Mouse (Mus musculus) midbrain, embryonic 10.5 days (tissue): ENCODE data around the gene Pdzd2. TPM values are rescaled to one million over a fixed set of nuclear protein-coding genes. Genes with fewer than 3 reads are reported as not detected.

Source experiments
- DNase-seq: peaks from one replicate; pipeline ENCODE4 v3.0.0-alpha.2; 2017; ENCODE audit warnings: low spot score
- H3K27ac ChIP-seq: fragments of 300-500 bp; sonication (generic); replicated peaks from 2 replicates; pipeline ENCODE4 v1.5.1; 2016; ENCODE audit warnings: mild to moderate bottlenecking
- H3K27me3 ChIP-seq: fragments of 300-500 bp; sonication (generic); 2 replicates; pipeline ENCODE4 v1.6.1; 2016; ENCODE audit warnings: low read depth, mild to moderate bottlenecking; ENCODE audit not compliant: poor library complexity, severe bottlenecking
- H3K36me3 ChIP-seq: fragments of 300-500 bp; sonication (generic); 2 replicates; pipeline ENCODE4 v1.6.1; 2016; ENCODE audit warnings: mild to moderate bottlenecking, moderate library complexity
- H3K4me1 ChIP-seq: fragments of 300-500 bp; sonication (generic); 2 replicates; pipeline ENCODE4 v1.6.1; 2016
- H3K4me3 ChIP-seq: fragments of 300-500 bp; sonication (generic); 2 replicates; pipeline ENCODE4 v1.5.1; 2016; ENCODE audit warnings: mild to moderate bottlenecking, moderate library complexity
- H3K9me3 ChIP-seq: fragments of 300-500 bp; sonication (generic); replicated peaks from 2 replicates; pipeline ENCODE4 v1.6.1; 2016; ENCODE audit warnings: mild to moderate bottlenecking
- WGBS: fragments of 180-500 bp; shearing (Covaris S2); methylation state at CpG from one replicate; pipeline ENCODE4 v1.1.7; 2016; 5-methylcytosine and 5-hydroxymethylcytosine counted together
- polyA plus RNA-seq: library from polyadenylated mRNA; unstranded; fragments of >200 nt; fragmentation: Nextera tagmentation; extraction: Ambion mirVana; gene quantifications from 2 replicates; pipeline ENCODE4 v1.2.1, GENCODE M21; 2016

Pdzd2 gene
- polyA plus RNA-seq, 1 experiment from 2014 or later: 6.1 TPM

- H3K36me3 ChIP-seq: no peaks in the 10 kb centered on the region
- H3K27me3 ChIP-seq: no peaks in the 10 kb centered on the region
- no peak overlapping the region for H3K27ac ChIP-seq
- 96% methylated on average over 9 of the region's 9 CpGs for WGBS
- DNase-seq: no peak
- no peaks in the 10 kb centered on the region for H3K9me3 ChIP-seq
- no peak overlapping the region for H3K4me3 ChIP-seq
- H3K4me1 ChIP-seq: peaks cover 28% of the 10 kb centered on the region
Observed at GRCm38 (mm10) chr15:12626930-12627329, 112.8 kb downstream of the Pdzd2 start.

DNA sequence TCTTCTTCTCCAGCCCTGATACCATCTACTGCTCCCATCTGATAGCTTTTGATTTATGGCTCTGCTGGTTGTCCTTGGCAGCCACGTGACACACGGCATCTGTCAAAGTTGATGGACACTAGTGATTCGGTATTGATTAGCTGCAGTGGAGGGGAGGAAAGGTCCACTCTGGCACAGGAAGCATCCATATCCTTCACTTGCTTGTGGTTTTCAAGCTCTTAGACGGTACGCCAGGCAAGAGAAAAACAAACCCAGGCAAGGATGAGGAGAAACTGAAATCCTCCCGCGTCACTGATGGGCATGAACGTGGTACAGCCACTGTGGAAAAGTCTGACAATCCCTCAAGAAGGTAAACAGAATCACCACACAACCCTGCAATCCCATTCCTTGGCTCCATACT is 113.6 kb downstream of the Pdzd2 start:
- no peak for DNase-seq
- WGBS: 82% methylated on average over 8 of the region's 8 CpGs
- Histone ChIP-seq H3K9me3 (no peaks in the 10 kb centered on the region), H3K36me3 (no peaks in the 10 kb centered on the region), H3K4me1 (peaks cover 23% of the 10 kb centered on the region), H3K27ac (no peak overlapping the region), H3K4me3 (no peak overlapping the region), H3K27me3 (no peaks in the 10 kb centered on the region)

DNA sequence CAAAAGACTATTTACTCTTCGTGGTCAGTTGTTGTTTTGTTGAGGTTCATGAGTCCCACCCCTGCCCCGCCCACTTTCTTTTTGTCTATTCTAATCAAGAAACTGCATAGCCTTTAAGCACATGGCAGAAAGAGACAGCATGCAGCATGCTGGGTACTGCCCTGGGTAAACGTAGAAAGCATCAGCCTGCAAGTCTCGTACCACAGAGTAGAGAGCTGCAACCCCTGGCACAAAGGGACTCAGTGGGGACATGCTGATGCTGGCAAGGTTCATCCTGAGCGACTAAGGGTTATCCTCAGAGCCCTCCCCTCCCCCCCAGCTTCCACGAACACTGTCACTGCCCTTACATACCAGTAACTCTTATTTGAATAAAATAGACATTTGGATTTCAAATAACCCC is 114.2 kb downstream of the Pdzd2 start:
- no peaks in the 10 kb centered on the region for H3K9me3 ChIP-seq
- 60% methylated on average over 6 of the region's 6 CpGs for WGBS
- no peak overlapping the region for H3K27ac ChIP-seq
- DNase-seq: no peak
- H3K27me3 ChIP-seq: no peaks in the 10 kb centered on the region
- no peaks in the 10 kb centered on the region for H3K36me3 ChIP-seq
- H3K4me3 ChIP-seq: no peak overlapping the region
- H3K4me1 ChIP-seq: peaks cover 19% of the 10 kb centered on the region

DNA sequence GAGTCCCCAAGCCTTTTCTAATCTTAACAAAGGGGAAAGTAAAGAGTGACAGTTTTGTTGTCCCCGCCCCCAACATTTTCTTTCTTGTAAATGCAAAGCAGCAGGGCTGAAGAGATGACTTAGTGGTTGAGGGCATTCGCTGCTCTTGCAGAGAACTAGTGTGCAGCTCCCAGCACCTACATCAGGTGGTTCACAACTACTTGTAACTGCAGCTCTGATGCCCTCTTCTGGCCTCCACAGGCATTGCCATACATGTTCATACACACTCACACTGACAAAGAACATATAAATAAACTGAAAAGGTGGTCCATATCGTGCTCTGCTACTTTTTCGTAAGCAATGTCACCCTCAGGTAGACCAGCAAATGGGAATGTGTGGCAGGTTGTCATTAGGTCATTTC is 116.2 kb downstream of the Pdzd2 start:
- Histone ChIP-seq H3K9me3 (no peaks in the 10 kb centered on the region), H3K27me3 (no peaks in the 10 kb centered on the region), H3K4me1 (peaks cover 20% of the 10 kb centered on the region), H3K27ac (no peak overlapping the region), H3K36me3 (no peaks in the 10 kb centered on the region), H3K4me3 (no peak overlapping the region)
- no peak for DNase-seq
- WGBS: 98% methylated on average over 4 of the region's 4 CpGs

GRCm38 (mm10) chr15:12622701-12623100 is 117.0 kb downstream of the Pdzd2 start:
- Histone ChIP-seq H3K9me3 (no peaks in the 10 kb centered on the region), H3K36me3 (no peaks in the 10 kb centered on the region), H3K27me3 (no peaks in the 10 kb centered on the region), H3K4me1 (peaks cover 26% of the 10 kb centered on the region), H3K27ac (no peak overlapping the region), H3K4me3 (no peak overlapping the region)
- WGBS: 91% methylated on average over 5 of the region's 5 CpGs
- DNase-seq: no peak

GRCm38 (mm10) chr15:12622093-12622643 is 117.6 kb downstream of the Pdzd2 start:
- no peak for DNase-seq
- Histone ChIP-seq H3K27ac (0 out of 2 replicates have a peak overlapping the region, but pooled peaks have one; percentile 42), H3K4me3 (no peak overlapping the region), H3K9me3 (no peaks in the 10 kb centered on the region), H3K36me3 (no peaks in the 10 kb centered on the region), H3K4me1 (peaks cover 26% of the 10 kb centered on the region), H3K27me3 (no peaks in the 10 kb centered on the region)
- WGBS: 81% methylated on average over 7 of the region's 7 CpGs

DNA sequence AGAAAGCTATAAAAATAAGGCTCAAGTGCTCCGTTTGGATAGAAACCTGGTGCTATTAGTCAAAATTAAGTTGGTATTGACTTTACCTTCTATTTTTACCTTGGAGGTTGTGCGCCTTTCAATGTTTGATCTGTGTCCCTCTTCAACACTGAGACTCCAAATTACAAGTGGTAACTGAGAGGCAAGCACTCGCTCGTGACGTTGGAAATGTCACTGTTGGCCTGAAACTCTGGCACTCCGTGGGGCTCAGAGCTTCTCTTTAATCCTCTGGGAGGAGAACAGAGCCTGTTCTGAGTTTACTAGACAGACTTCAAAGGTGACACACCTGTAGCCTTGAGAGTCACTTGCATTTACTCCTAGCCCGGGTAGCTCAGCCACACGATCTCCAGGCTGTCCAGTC is 120.5 kb downstream of the Pdzd2 start:
- Histone ChIP-seq H3K27me3 (no peaks in the 10 kb centered on the region), H3K4me3 (no peak overlapping the region), H3K27ac (no peak overlapping the region), H3K4me1 (peaks cover 27% of the 10 kb centered on the region), H3K36me3 (no peaks in the 10 kb centered on the region), H3K9me3 (no peaks in the 10 kb centered on the region)
- no peak for DNase-seq
- WGBS: 89% methylated on average over 8 of the region's 8 CpGs

DNA sequence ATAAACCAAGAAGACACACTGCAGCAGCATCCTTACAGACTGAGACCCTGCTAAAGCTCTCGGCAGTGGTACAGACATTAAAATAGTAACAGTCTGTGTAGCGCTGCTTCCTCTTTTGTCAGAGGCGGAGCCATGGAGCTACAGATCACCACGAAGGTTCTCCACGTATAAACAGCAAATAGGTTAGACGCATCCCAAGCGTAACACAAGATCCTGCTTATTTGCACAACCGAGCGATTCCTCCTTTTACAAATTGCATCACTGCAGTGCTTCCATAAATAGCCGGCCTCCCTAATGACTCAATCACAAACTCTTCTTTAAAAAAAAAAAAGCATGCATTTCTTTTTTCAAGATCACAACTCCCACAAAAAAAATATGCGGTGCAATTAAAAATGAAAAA is 122.1 kb downstream of the Pdzd2 start:
- 88% methylated on average over 11 of the region's 11 CpGs for WGBS
- DNase-seq: no peak
- no peaks in the 10 kb centered on the region for H3K9me3 ChIP-seq
- no peak overlapping the region for H3K27ac ChIP-seq
- H3K4me1 ChIP-seq: peaks cover 27% of the 10 kb centered on the region
- no peaks in the 10 kb centered on the region for H3K27me3 ChIP-seq
- no peaks in the 10 kb centered on the region for H3K36me3 ChIP-seq
- H3K4me3 ChIP-seq: no peak overlapping the region

DNA sequence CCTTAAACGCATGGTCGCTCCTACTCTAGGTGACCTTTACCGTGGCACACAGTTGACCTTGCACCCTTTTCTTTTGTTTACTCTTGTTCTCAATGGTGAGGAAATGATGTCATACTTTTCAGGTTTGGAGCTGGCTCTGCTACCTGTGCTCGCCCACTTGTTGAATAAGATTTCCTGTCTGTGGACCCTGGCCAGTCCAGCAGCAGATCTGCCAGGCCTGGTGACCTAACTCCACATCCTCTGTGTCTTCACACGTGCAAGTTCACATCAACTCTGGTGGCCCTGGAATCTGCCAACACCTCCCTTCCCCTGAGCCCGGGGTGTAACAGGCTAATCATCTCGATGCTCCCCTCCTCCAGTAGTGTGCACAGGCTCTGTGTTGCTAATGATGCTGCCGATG is 122.5 kb downstream of the Pdzd2 start:
- H3K9me3 ChIP-seq: no peaks in the 10 kb centered on the region
- no peak for DNase-seq
- H3K4me3 ChIP-seq: no peak overlapping the region
- no peaks in the 10 kb centered on the region for H3K27me3 ChIP-seq
- no peaks in the 10 kb centered on the region for H3K36me3 ChIP-seq
- H3K4me1 ChIP-seq: peaks cover 25% of the 10 kb centered on the region
- whole genome bisulfite sequencing: 80% methylated on average over 8 of the region's 8 CpGs
- H3K27ac ChIP-seq: no peak overlapping the region

GRCm38 (mm10) chr15:12614944-12615878 is 124.5 kb downstream of the Pdzd2 start:
- peaks cover 22% of the 10 kb centered on the region for H3K4me1 ChIP-seq
- H3K27ac ChIP-seq: no peak overlapping the region
- H3K4me3 ChIP-seq: no peak overlapping the region
- H3K27me3 ChIP-seq: no peaks in the 10 kb centered on the region
- H3K9me3 ChIP-seq: no peaks in the 10 kb centered on the region
- DNase-seq: no peak
- no peaks in the 10 kb centered on the region for H3K36me3 ChIP-seq
- whole genome bisulfite sequencing: 69% methylated on average over 20 of the region's 20 CpGs

DNA sequence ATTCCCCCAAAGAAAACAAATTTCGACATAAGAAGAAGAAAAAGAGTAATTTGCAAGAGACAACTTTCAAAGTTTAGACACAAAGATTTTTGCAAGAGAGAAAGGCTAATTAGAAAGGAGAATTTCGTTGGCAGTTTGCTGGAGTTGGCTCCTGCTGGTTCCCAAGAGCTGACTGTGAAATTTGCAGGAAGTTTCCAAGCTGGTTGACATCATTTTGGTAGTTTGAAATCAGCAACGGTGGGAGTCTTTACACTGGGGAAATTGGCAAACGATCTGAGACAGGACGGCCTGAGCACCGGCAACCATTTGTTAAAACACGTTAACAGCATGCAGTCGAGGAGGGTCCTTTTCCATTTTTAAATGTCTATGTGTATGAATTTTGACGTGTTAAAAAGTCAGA is 125.7 kb downstream of the Pdzd2 start:
- Histone ChIP-seq H3K27me3 (no peaks in the 10 kb centered on the region), H3K27ac (no peak overlapping the region), H3K36me3 (no peaks in the 10 kb centered on the region), H3K4me3 (no peak overlapping the region), H3K4me1 (peaks cover 22% of the 10 kb centered on the region), H3K9me3 (no peaks in the 10 kb centered on the region)
- no peak for DNase-seq
- 79% methylated on average over 9 of the region's 9 CpGs for WGBS

DNA sequence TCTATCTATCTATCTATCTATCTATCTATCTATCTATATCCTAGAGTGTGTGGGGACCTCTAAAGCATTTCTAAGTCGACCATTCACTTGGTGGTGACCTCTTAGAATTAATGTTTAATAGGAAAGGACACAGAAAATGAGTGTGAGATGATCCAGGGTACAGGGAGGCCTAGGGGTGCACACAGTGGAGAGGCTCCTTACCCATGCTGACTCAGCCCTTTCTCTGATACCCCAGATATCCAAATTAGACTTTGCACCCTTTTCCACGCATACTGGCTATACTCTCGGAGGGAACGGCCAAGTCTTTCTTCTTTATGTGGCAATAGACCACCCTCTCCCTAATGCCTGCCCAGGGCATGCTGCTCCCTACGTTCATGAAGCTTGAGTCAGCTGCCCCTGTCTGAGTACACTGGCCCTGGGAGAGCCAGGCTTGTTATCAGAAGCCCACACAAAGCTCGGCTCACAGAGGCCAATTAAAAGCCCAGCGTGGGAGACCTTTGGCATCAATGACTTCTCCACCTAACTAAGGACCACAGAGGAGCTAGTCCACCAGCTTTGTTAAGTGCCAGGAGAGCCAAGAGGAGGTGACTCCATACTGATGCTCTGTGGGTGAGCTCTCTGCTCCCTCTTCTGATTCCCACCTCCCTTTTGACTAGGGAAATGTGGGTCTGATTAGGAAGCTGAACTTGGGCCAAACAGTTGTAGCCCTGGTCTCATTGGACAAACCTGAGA is 126.6 kb downstream of the Pdzd2 start:
- WGBS: 75% methylated on average over 7 of the region's 7 CpGs
- Histone ChIP-seq H3K9me3 (no peaks in the 10 kb centered on the region), H3K4me1 (peaks cover 13% of the 10 kb centered on the region), H3K36me3 (no peaks in the 10 kb centered on the region), H3K4me3 (no peak overlapping the region), H3K27ac (no peak overlapping the region), H3K27me3 (no peaks in the 10 kb centered on the region)
- DNase-seq: no peak

GRCm38 (mm10) chr15:12608090-12608489 is 131.6 kb downstream of the Pdzd2 start:
- 89% methylated on average over 6 of the region's 6 CpGs for WGBS
- H3K27me3 ChIP-seq: no peaks in the 10 kb centered on the region
- H3K4me1 ChIP-seq: no peaks in the 10 kb centered on the region
- no peaks in the 10 kb centered on the region; the same call in 1 of the 2 replicates for H3K9me3 ChIP-seq
- H3K36me3 ChIP-seq: no peaks in the 10 kb centered on the region
- no peak overlapping the region for H3K27ac ChIP-seq
- no peak for DNase-seq
- H3K4me3 ChIP-seq: no peak overlapping the region
